Mouse (Mus musculus): ENCODE measurements around the gene Gltpd2.

DNA sequence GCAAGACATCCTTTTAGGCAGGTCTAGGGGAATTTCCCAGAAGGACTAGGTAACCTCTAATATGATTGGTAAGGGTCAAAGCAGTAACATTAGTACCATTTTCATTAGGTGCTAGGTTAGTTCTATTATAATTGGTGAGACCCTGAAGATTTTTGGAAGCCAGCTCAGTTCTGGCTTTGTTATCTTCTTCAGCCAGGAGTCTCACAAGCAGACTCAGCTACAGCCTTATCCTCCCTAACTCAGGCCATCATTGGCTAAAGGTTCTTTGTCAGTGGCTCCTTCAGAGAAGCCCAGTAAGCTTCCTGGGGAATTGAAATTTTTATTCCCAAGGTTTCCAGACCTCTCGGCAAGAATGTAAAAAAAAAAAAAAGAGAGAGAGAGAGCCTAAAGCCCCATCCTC, 560 bp upstream of the Gltpd2 start:
- TF ChIP-seq CTCF (IDR thresholded peaks at IDR 0.05; ENCODE audit: low read depth, low read length) (no peak), POLR2A (IDR thresholded peaks at IDR 0.05; ENCODE audit: borderline replicate concordance, low read depth, low read length) (no peak)

Measured in bone marrow macrophage, adult 2 months (primary cell).